Mouse (Mus musculus) lung, embryonic 16.5 days (tissue): ENCODE data around the gene Usp24. TPM values are rescaled to one million over a fixed set of nuclear protein-coding genes. Genes with fewer than 3 reads are reported as not detected.

ENCODE experiments used
- ATAC-seq: fragments of 200-750 bp; cut with Nextera tagmentation; 2 replicates; pipeline ENCODE4 v1.8.0; 2017; ENCODE audit warnings: low read depth, mild to moderate bottlenecking, moderate library complexity
- H3K27ac ChIP-seq: fragments of 300-500 bp; sonication (generic); 2 replicates; pipeline ENCODE4 v1.5.1; 2014; ENCODE audit warnings: mild to moderate bottlenecking, control low read depth, low read length
- H3K27me3 ChIP-seq: fragments of 300-500 bp; sonication (generic); 2 replicates; pipeline ENCODE4 v1.6.1; 2014; ENCODE audit warnings: low read depth, low read length, mixed read lengths; ENCODE audit not compliant: control insufficient read depth, insufficient read depth
- H3K36me3 ChIP-seq: fragments of 300-500 bp; sonication (generic); 2 replicates; pipeline ENCODE4 v1.6.1; 2014; ENCODE audit warnings: low read length; ENCODE audit not compliant: control insufficient read depth, insufficient read depth
- H3K4me1 ChIP-seq: fragments of 300-500 bp; sonication (generic); replicated peaks from 2 replicates; pipeline ENCODE4 v1.6.1; 2014; ENCODE audit warnings: low read length, mixed read lengths; ENCODE audit not compliant: control insufficient read depth, insufficient read depth
- H3K4me2 ChIP-seq: fragments of 300-500 bp; sonication (generic); 2 replicates; pipeline ENCODE4 v1.6.1; 2014; ENCODE audit warnings: low read depth, low read length, control low read depth
- H3K4me3 ChIP-seq: fragments of 300-500 bp; sonication (generic); 2 replicates; pipeline ENCODE4 v1.5.1; 2014; ENCODE audit warnings: mild to moderate bottlenecking, low read length, control low read depth
- H3K9ac ChIP-seq: fragments of 300-500 bp; sonication (generic); 2 replicates; pipeline ENCODE4 v1.6.1; 2014; ENCODE audit warnings: low read length, control low read depth
- H3K9me3 ChIP-seq: fragments of 300-500 bp; sonication (generic); 2 replicates; pipeline ENCODE4 v1.6.1; 2016; ENCODE audit warnings: low read length; ENCODE audit not compliant: control insufficient read depth
- WGBS: fragments of 180-500 bp; shearing (Covaris S2); extraction: QIAGEN DNeasy Blood & Tissue Kit; methylation state at CpG from one replicate; pipeline ENCODE4 v1.1.7; 2014; 5-methylcytosine and 5-hydroxymethylcytosine counted together
- polyA plus RNA-seq: library from polyadenylated mRNA; unstranded; fragments of >200 nt; fragmentation: Nextera tagmentation; extraction: Ambion mirVana; gene quantifications from 2 replicates; pipeline ENCODE4 v1.2.1, GENCODE M21; 2015

Usp24 gene
- polyA plus RNA-seq, 1 experiment from 2014 or later, result 4.4 TPM

GRCm38 (mm10) chr4:106454541-106454940 lies 138.5 kb downstream of the Usp24 start:
- no peaks in the 10 kb centered on the region for H3K36me3 ChIP-seq

DNA sequence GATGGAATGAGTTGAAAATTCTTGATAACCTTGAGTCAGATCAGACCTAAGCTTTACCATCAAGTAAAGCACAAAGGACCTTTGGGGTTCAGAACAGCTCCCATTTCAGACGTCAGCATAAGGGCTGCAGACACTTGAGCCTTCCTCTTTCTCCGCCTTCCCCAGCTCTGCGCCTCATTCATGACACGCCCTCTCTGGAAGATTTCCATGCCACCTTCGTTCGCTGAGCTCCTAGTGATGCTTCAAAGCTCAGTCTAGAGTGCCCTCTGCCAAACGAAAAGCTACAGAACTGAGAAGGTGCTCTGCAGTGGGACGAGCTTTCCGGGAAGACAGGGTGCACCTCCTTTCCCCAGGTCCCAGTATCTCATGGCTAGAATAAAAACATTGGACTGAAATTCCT lies 146.0 kb downstream of the Usp24 start:
- H3K9me3 ChIP-seq, result no peaks in the 10 kb centered on the region
- H3K4me1 ChIP-seq, result peaks cover 5% of the 10 kb centered on the region
- H3K4me2 ChIP-seq, result no peak overlapping the region
- H3K27ac ChIP-seq, result no peak overlapping the region
- ATAC-seq, result no peak
- no peak overlapping the region for H3K9ac ChIP-seq
- WGBS, result 61% methylated on average over 9 of the region's 9 CpGs
- H3K36me3 ChIP-seq, result no peaks in the 10 kb centered on the region
- no peak overlapping the region for H3K4me3 ChIP-seq
- H3K27me3 ChIP-seq, result peaks cover 26% of the 10 kb centered on the region

More at GRCm38 (mm10) chr4:106454541-106454940, 138.5 kb downstream of the Usp24 start:
- ATAC-seq, result no peak
- Histone ChIP-seq H3K4me3 (no peak overlapping the region), H3K9ac (no peak overlapping the region), H3K9me3 (no peaks in the 10 kb centered on the region), H3K27ac (no peak overlapping the region), H3K4me1 (no peaks in the 10 kb centered on the region), H3K27me3 (no peaks in the 10 kb centered on the region), H3K4me2 (no peak overlapping the region)
- WGBS, result 89% methylated on average over 7 of the region's 7 CpGs

DNA sequence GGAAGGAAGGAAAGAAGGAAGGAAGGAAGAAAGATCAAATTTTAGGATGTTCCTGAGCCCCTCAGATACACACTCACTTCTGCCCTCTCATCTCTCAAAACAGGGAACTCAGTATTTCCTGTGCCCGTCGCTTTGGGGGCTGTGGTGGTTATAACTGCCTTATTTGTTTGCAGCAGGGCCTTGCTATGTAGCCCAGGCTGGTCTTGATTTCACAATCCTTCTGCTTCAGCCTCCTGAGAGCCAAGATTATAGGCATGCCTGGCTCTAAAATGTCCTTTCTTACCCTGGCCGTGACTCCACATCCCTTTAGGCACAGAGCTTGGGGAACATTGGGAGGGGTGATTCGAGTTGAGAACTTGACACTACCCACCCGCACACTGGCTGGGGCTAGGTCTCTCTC lies 146.5 kb downstream of the Usp24 start:
- Histone ChIP-seq H3K4me2 (no peak overlapping the region), H3K27me3 (peaks cover 26% of the 10 kb centered on the region)
- WGBS, result 65% methylated on average over 5 of the region's 5 CpGs

GRCm38 (mm10) chr4:106463174-106463801 lies 147.3 kb downstream of the Usp24 start:
- H3K36me3 ChIP-seq, result no peaks in the 10 kb centered on the region
- H3K27ac ChIP-seq, result no peak overlapping the region
- peaks cover 5% of the 10 kb centered on the region for H3K4me1 ChIP-seq
- H3K9me3 ChIP-seq, result no peaks in the 10 kb centered on the region
- peak overlapping the region; percentile 59 for H3K4me2 ChIP-seq
- WGBS, result 24% methylated on average over 21 of the region's 21 CpGs
- ATAC-seq, result 0 out of 2 replicates have a peak, but pooled peaks have one; percentile 17
- peak overlapping the region; percentile 38 for H3K4me3 ChIP-seq
- peak overlapping the region; percentile 24 for H3K9ac ChIP-seq
- peaks cover 26% of the 10 kb centered on the region for H3K27me3 ChIP-seq

More for the DNA sequence above, 146.5 kb downstream of the Usp24 start:
- H3K4me1 ChIP-seq, result peaks cover 5% of the 10 kb centered on the region
- H3K9me3 ChIP-seq, result no peaks in the 10 kb centered on the region
- H3K36me3 ChIP-seq, result no peaks in the 10 kb centered on the region
- no peak overlapping the region for H3K27ac ChIP-seq
- no peak overlapping the region for H3K4me3 ChIP-seq
- H3K9ac ChIP-seq, result no peak overlapping the region
- no peak for ATAC-seq

- Histone ChIP-seq H3K27me3 (peaks cover 24% of the 10 kb centered on the region), H3K9me3 (no peaks in the 10 kb centered on the region), H3K27ac (no peak overlapping the region), H3K9ac (no peak overlapping the region), H3K4me1 (peaks cover 5% of the 10 kb centered on the region), H3K4me3 (no peak overlapping the region), H3K4me2 (no peak overlapping the region), H3K36me3 (no peaks in the 10 kb centered on the region)
- WGBS, result 76% methylated on average over 13 of the region's 13 CpGs
- no peak for ATAC-seq
Measured at GRCm38 (mm10) chr4:106467420-106468110, 151.6 kb downstream of the Usp24 start.

GRCm38 (mm10) chr4:106470921-106471320 lies 154.9 kb downstream of the Usp24 start:
- H3K4me3 ChIP-seq, result no peak overlapping the region
- no peaks in the 10 kb centered on the region for H3K36me3 ChIP-seq
- 57% methylated on average over 5 of the region's 5 CpGs for WGBS
- H3K9me3 ChIP-seq, result no peaks in the 10 kb centered on the region
- no peaks in the 10 kb centered on the region for H3K4me1 ChIP-seq
- no peaks in the 10 kb centered on the region for H3K27me3 ChIP-seq
- H3K27ac ChIP-seq, result no peak overlapping the region
- ATAC-seq, result no peak
- H3K9ac ChIP-seq, result no peak overlapping the region
- H3K4me2 ChIP-seq, result no peak overlapping the region

DNA sequence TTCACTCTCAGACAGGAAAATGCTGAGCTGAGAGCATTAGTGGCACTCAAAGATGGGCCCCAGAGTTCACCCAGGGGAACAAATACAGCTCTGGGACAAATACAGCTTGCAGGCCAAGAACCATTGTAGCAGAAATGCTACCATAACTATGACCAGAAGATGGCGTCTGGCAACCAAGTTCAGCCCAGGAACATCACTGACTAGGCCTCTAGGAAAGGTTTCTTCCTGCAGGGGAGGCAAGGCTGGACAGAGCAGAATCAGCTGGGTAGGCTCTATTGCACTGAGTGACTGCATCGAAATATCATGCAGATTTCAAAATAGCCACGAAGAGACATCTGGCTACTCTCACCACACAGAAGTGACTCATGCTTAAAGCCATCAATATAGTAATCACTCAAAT lies 156.3 kb downstream of the Usp24 start:
- ATAC-seq, result peak; percentile 44; the same call in 1 of the 2 replicates
- no peaks in the 10 kb centered on the region for H3K27me3 ChIP-seq
- H3K9me3 ChIP-seq, result no peaks in the 10 kb centered on the region
- no peaks in the 10 kb centered on the region for H3K36me3 ChIP-seq
- no peak overlapping the region for H3K27ac ChIP-seq
- no peak overlapping the region for H3K4me3 ChIP-seq
- 6% methylated on average over 3 of the region's 3 CpGs for WGBS
- no peak overlapping the region for H3K4me2 ChIP-seq
- H3K9ac ChIP-seq, result no peak overlapping the region
- no peaks in the 10 kb centered on the region for H3K4me1 ChIP-seq

DNA sequence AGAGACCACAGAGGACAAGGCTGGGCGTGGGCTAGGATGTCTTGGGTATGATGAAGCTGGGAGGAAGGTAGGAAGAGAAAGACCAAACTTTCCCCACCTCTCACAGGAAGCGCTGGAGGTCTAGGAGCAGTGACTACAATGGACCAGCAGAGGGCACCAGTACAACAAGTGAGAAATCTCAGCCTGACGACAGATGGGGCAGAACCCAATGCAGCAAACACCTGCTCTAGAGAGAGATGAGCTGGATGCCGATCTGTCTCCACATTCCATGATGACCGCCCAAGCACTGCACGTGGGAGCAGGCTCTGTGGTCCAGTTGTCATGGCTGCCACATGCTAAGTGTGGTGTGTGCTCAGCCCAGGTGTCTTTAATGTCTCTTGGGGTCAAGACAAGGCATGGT lies 158.2 kb downstream of the Usp24 start:
- no peak overlapping the region for H3K9ac ChIP-seq
- H3K4me3 ChIP-seq, result no peak overlapping the region
- no peaks in the 10 kb centered on the region for H3K36me3 ChIP-seq
- no peak overlapping the region for H3K4me2 ChIP-seq
- no peaks in the 10 kb centered on the region for H3K27me3 ChIP-seq
- WGBS, result 0% methylated on average over 6 of the region's 6 CpGs
- no peaks in the 10 kb centered on the region for H3K4me1 ChIP-seq
- no peak overlapping the region for H3K27ac ChIP-seq
- ATAC-seq, result peak; percentile 29; the same call in 1 of the 2 replicates
- no peaks in the 10 kb centered on the region for H3K9me3 ChIP-seq

DNA sequence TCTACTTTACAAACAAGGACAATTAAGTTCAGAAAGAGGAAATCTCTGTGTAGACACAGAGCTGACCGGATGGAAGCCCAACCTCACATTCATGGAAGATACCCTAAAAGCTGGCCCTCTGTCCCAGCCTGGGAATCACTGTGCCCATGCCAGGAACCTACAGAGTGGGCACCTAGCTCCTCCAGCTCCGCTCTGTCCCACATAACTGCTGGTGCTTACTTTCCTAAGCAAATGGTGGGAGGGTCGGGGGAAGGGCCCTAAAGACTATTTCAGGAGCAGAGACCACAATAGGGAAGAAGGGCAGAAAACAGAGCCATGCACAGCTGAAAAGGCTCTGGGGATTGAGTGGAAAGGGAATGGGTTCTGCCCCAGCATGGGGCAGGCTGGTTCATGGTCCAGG lies 164.5 kb downstream of the Usp24 start:
- 66% methylated on average over 3 of the region's 3 CpGs for WGBS
- H3K27ac ChIP-seq, result no peak overlapping the region

More for the DNA sequence above, 164.5 kb downstream of the Usp24 start:
- H3K4me3 ChIP-seq, result no peak overlapping the region
- no peaks in the 10 kb centered on the region for H3K9me3 ChIP-seq
- no peak for ATAC-seq
- no peak overlapping the region for H3K9ac ChIP-seq
- H3K27me3 ChIP-seq, result no peaks in the 10 kb centered on the region
- no peaks in the 10 kb centered on the region for H3K36me3 ChIP-seq
- no peaks in the 10 kb centered on the region for H3K4me1 ChIP-seq
- H3K4me2 ChIP-seq, result no peak overlapping the region
